Mouse (Mus musculus) layer of hippocampus, adult 9-10 months (tissue): ENCODE measurements around the gene Cmtm8.

ENCODE experiments used
- DNase-seq: peaks from one replicate; pipeline ENCODE4 v3.0.0; 2022; ENCODE audit warnings: low spot score

Gene Cmtm8

GRCm38 (mm10) chr9:114821548-114822289 is 22.2 kb downstream of the Cmtm8 start:
- DNase-seq = no peak

- no peak for DNase-seq
These were observed 25.0 kb downstream of the Cmtm8 start for GRCm38 (mm10) chr9:114818918-114819317.

- no peak for DNase-seq
These were observed 26.9 kb downstream of the Cmtm8 start for GRCm38 (mm10) chr9:114817012-114817411.

GRCm38 (mm10) chr9:114816121-114816520 is 27.8 kb downstream of the Cmtm8 start:
- DNase-seq = no peak

GRCm38 (mm10) chr9:114815315-114815714 is 28.6 kb downstream of the Cmtm8 start:
- no peak for DNase-seq

GRCm38 (mm10) chr9:114812001-114812400 is 32.0 kb downstream of the Cmtm8 start:
- DNase-seq = no peak

- DNase-seq = no peak
These were observed 33.1 kb downstream of the Cmtm8 start for GRCm38 (mm10) chr9:114810837-114811236.

- no peak for DNase-seq
These were observed 35.3 kb downstream of the Cmtm8 start for GRCm38 (mm10) chr9:114808671-114809070.

GRCm38 (mm10) chr9:114807261-114807660 is 36.7 kb downstream of the Cmtm8 start:
- no peak for DNase-seq

- DNase-seq = peak; percentile 61
These were observed 38.7 kb downstream of the Cmtm8 start for GRCm38 (mm10) chr9:114805151-114805671.

- no peak for DNase-seq
These were observed 41.8 kb downstream of the Cmtm8 start for GRCm38 (mm10) chr9:114802191-114802590.

GRCm38 (mm10) chr9:114801301-114801700 is 42.7 kb downstream of the Cmtm8 start:
- no peak for DNase-seq

- DNase-seq = no peak
These were observed 44.4 kb downstream of the Cmtm8 start for GRCm38 (mm10) chr9:114799498-114800107.

GRCm38 (mm10) chr9:114798845-114799244 is 45.1 kb downstream of the Cmtm8 start:
- DNase-seq = no peak

GRCm38 (mm10) chr9:114797329-114798004 is 46.5 kb downstream of the Cmtm8 start:
- DNase-seq = peak; percentile 92

- no peak for DNase-seq
These were observed 47.4 kb downstream of the Cmtm8 start for GRCm38 (mm10) chr9:114796473-114797050.

- no peak for DNase-seq
These were observed 49.5 kb downstream of the Cmtm8 start for GRCm38 (mm10) chr9:114794491-114794890.

- DNase-seq = no peak
These were observed 50.1 kb downstream of the Cmtm8 start for GRCm38 (mm10) chr9:114793764-114794295.

GRCm38 (mm10) chr9:114789989-114790388 is 54.0 kb downstream of the Cmtm8 start:
- no peak for DNase-seq

- DNase-seq = no peak
These were observed 54.4 kb downstream of the Cmtm8 start for GRCm38 (mm10) chr9:114789557-114789956.

GRCm38 (mm10) chr9:114788697-114789096 is 55.3 kb downstream of the Cmtm8 start:
- DNase-seq = no peak

GRCm38 (mm10) chr9:114787716-114788115 is 56.2 kb downstream of the Cmtm8 start:
- DNase-seq = no peak
